19 mouse cellular contexts compared by ENCODE assay signal in genomic region chr15:62448116-62448515, GRCm38 (mm10).
A peak's percentile ranks its signal among the peaks of the same experiment; 100 is the strongest.
DNase-seq lines count a peak whose midpoint lies in the region; ATAC-seq lines count a peak whose summit lies in the region.
"Had no signal": no experiment of that assay in that cellular context is flagged by ENCODE, and none has a peak within 500 bp of the region (broad histone marks: within the 10 kb centered on the region; RNA-seq: fewer than 3 reads in every experiment).

No protein-coding gene starts in this region.

- no peaks in the 10 kb centered on the region for H3K4me1 ChIP-seq in brown adipose tissue, adult 24 weeks (ENCODE audit: control insufficient read depth, insufficient read depth, insufficient read length, low read length)
- H3K4me1 ChIP-seq: embryonic facial prominence, embryonic 15.5 days; forebrain, embryonic 10.5 days; heart, embryonic 13.5 days; hindbrain, embryonic 15.5 days had no signal

- H3K27ac ChIP-seq in brown adipose tissue, adult 24 weeks (replicated peaks; ENCODE audit: low read depth, low read length), result peak overlapping the region; percentile 31; the same call in 1 of the 2 replicates
- H3K27ac ChIP-seq: embryonic facial prominence, embryonic 15.5 days; forebrain, embryonic 10.5 days; heart, embryonic 13.5 days; hindbrain, embryonic 15.5 days had no signal

- H3K4me3 ChIP-seq in brown adipose tissue, adult 24 weeks (ENCODE audit: insufficient read depth, low read depth, low read length), result no peak overlapping the region
- H3K4me3 ChIP-seq: embryonic facial prominence, embryonic 15.5 days; erythroblast, embryonic 14.5 days; forebrain, embryonic 10.5 days; heart, embryonic 13.5 days; hindbrain, embryonic 15.5 days had no signal

- ATAC-seq in frontal cortex, adult (ENCODE audit: low TSS enrichment), result peak; percentile 69
- ATAC-seq: forebrain, embryonic 14.5 days; intestine, embryonic 16.5 days had no signal

- DNase-seq in adrenal gland, postnatal 10 days, result peak; percentile 37
- DNase-seq in adrenal gland, adult 8-10 months, result no peak
- DNase-seq in cerebellum, postnatal 10 days, result peak; percentile 21 to 50
- DNase-seq in cerebellum, adult 11 months, result no peak
- DNase-seq in frontal cortex, postnatal 25 days (ENCODE audit: low spot score in 2 of 2), result no peak
- DNase-seq in heart, adult 11 months, result no peak
- DNase-seq: embryo, embryonic 11 days; gastrocnemius, postnatal 25 days; heart, postnatal 36 days; kidney, adult 8-10 months had no signal

Comparison
In these comparisons a context has a peak if more than half of its experiments do, and no peak if none do; other contexts are left out.
1. DNase-seq: peak in adrenal gland, postnatal 10 days (single experiment) and cerebellum, postnatal 10 days (2 of 2); none in adrenal gland, adult 8-10 months (single experiment), cerebellum, adult 11 months (single experiment), frontal cortex, postnatal 25 days (0 of 2) and heart, adult 11 months (single experiment).